ENCODE assay signal across 8 mouse cellular contexts in genomic region chr16:30531761-30532406, GRCm38 (mm10). TPM values are rescaled to one million over a fixed set of nuclear protein-coding genes. Genes with fewer than 3 reads are reported as not detected.
DNase-seq lines count a peak whose midpoint lies in the region; ATAC-seq and TF ChIP-seq lines count a peak whose summit lies in the region.

No protein-coding gene starts in this region.

- peak; percentile 53; the same call in 1 of the 2 replicates for ATAC-seq in hindbrain, embryonic 12.5 days (ENCODE audit: low FRiP score)
- ATAC-seq in liver, embryonic 12.5 days: no peak

- TF ChIP-seq POLR2A in embryonic fibroblast, embryonic 13.5 days (IDR thresholded peaks at IDR 0.05; ENCODE audit: low read depth, low read length): no peak

- no peak overlapping the region for H3K27ac ChIP-seq in embryonic fibroblast, embryonic 13.5 days (ENCODE audit: insufficient read depth, low read length)
- no peak overlapping the region for H3K27ac ChIP-seq in hindbrain, embryonic 12.5 days
- H3K27ac ChIP-seq in liver, embryonic 12.5 days: no peak overlapping the region

- no peaks in the 10 kb centered on the region for H3K27me3 ChIP-seq in hindbrain, embryonic 12.5 days
- H3K27me3 ChIP-seq in liver, embryonic 12.5 days (replicated peaks): peaks cover 60% of the 10 kb centered on the region

- no peaks in the 10 kb centered on the region for H3K9me3 ChIP-seq in hindbrain, embryonic 12.5 days (replicated peaks)
- H3K9me3 ChIP-seq in liver, embryonic 12.5 days (replicated peaks): no peaks in the 10 kb centered on the region

- DNase-seq in left cerebral cortex, postnatal 14 days (ENCODE audit: low spot score in 2 of 2): peak; percentile 62 to 64
- DNase-seq in left cerebral cortex, adult 18-20 months (ENCODE audit: low spot score in 2 of 2): no peak
- peak; percentile 48 for DNase-seq in MN1 (ENCODE audit: low spot score)
- peak; percentile 59 for DNase-seq in neural tube, embryonic 10.5 days (ENCODE audit: extremely low spot score, low spot score)
- DNase-seq in ovary, postnatal 10 days (ENCODE audit: low spot score): no peak

- 28% methylated on average over 20 of the region's 20 CpGs for WGBS in hindbrain, embryonic 12.5 days
- 19% methylated on average over 20 of the region's 20 CpGs for WGBS in liver, embryonic 12.5 days (ENCODE audit: insufficient replicate concordance)

- peak; percentile 80 for TF ChIP-seq CTCF in embryonic fibroblast, embryonic 13.5 days (IDR thresholded peaks at IDR 0.05; ENCODE audit: borderline replicate concordance, insufficient read depth, low read length)

- H3K4me2 ChIP-seq in hindbrain, embryonic 12.5 days (replicated peaks): no peak overlapping the region
- H3K4me2 ChIP-seq in liver, embryonic 12.5 days: peak overlapping the region; percentile 4; the same call in 1 of the 2 replicates

- no peaks in the 10 kb centered on the region; the same call in 1 of the 2 replicates for H3K4me1 ChIP-seq in embryonic fibroblast, embryonic 13.5 days (ENCODE audit: control insufficient read depth, insufficient read depth, low read length)
- H3K4me1 ChIP-seq in hindbrain, embryonic 12.5 days: 0 out of 2 replicates have a peak, but pooled peaks cover 2% of the 10 kb centered on the region
- H3K4me1 ChIP-seq in liver, embryonic 12.5 days: no peaks in the 10 kb centered on the region

- H3K36me3 ChIP-seq in hindbrain, embryonic 12.5 days: peaks cover 30% of the 10 kb centered on the region
- H3K36me3 ChIP-seq in liver, embryonic 12.5 days: no peaks in the 10 kb centered on the region

- H3K4me3 ChIP-seq in embryonic fibroblast, embryonic 13.5 days (ENCODE audit: insufficient read depth, low read length): no peak overlapping the region
- H3K4me3 ChIP-seq in hindbrain, embryonic 12.5 days: no peak overlapping the region
- H3K4me3 ChIP-seq in liver, embryonic 12.5 days: no peak overlapping the region

- intact Hi-C loops in left cerebral cortex, postnatal 14 days (cut with DNase I): no loop called here

- H3K9ac ChIP-seq in hindbrain, embryonic 12.5 days: no peak overlapping the region
- no peak overlapping the region for H3K9ac ChIP-seq in liver, embryonic 12.5 days

RNA-seq across cellular contexts. Expression of gene Tmem44, which starts 18.8 kb away (rescaled TPM):
- total RNA-seq in left cerebral cortex, postnatal 14 days (2021): 10 to 100 TPM; 70.1 to 76.4 TPM
- total RNA-seq in left cerebral cortex, adult 18-20 months (2021): 10 to 100 TPM; 60.4 to 64.9 TPM
- 6.9 and 8.0 TPM in 2 replicates for polyA plus RNA-seq in embryonic fibroblast, embryonic 13.5 days (2011; ENCODE audit: insufficient read length, low read depth, missing spikeins)
- polyA plus RNA-seq in hindbrain, embryonic 12.5 days (2016; fragmentation: Nextera tagmentation; extraction: Ambion mirVana): 58.7 and 60.2 TPM in 2 replicates
- polyA plus RNA-seq in liver, embryonic 12.5 days (2016; fragmentation: Nextera tagmentation; extraction: Ambion mirVana): 1.5 and 1.7 TPM in 2 replicates

RNA-seq across cellular contexts. Expression of gene Lsg1, which starts 55.5 kb away (rescaled TPM):
- total RNA-seq in left cerebral cortex, postnatal 14 days (2021): 10 to 100 TPM; 14.7 to 19.0 TPM
- 10 to 100 TPM; 18.3 to 21.1 TPM for total RNA-seq in left cerebral cortex, adult 18-20 months (2021)
- 31.3 and 39.0 TPM in 2 replicates for polyA plus RNA-seq in embryonic fibroblast, embryonic 13.5 days (2011; ENCODE audit: insufficient read length, low read depth, missing spikeins)
- 69.4 and 75.7 TPM in 2 replicates for polyA plus RNA-seq in hindbrain, embryonic 12.5 days (2016; fragmentation: Nextera tagmentation; extraction: Ambion mirVana)
- polyA plus RNA-seq in liver, embryonic 12.5 days (2016; fragmentation: Nextera tagmentation; extraction: Ambion mirVana): 49.2 and 50.9 TPM in 2 replicates

Comparison
In these comparisons a context has a peak if more than half of its experiments do, and no peak if none do; other contexts are left out.
1. DNase-seq: peak in left cerebral cortex, postnatal 14 days (2 of 2), MN1 (single experiment) and neural tube, embryonic 10.5 days (single experiment); none in left cerebral cortex, adult 18-20 months (0 of 2) and ovary, postnatal 10 days (single experiment).